Mouse (Mus musculus): ENCODE measurements at regions not wholly inside any gene's neighbourhood (a gene's known extent, or its start where the extent isn't known, plus 50 kb on each side); places are given as distances from the start of the nearest gene placed in this dataset.

- no peak overlapping the region for H3K27ac ChIP-seq (ENCODE audit: insufficient read depth, low read depth)
- in situ Hi-C loops (cut with MboI; ENCODE audit: low pct_ligation_motif_present, low pct_unique_long_range_greater_than_20kb, low sequenced_read_pairs) = no loop called here
- H3K9me3 ChIP-seq (replicated peaks; ENCODE audit: low read length) = no peaks in the 10 kb centered on the region
- H3K36me3 ChIP-seq (replicated peaks in 1 of 2; ENCODE audit: control insufficient read depth in 1 of 2, insufficient read depth in 1 of 2, low read length in 1 of 2) = no peaks in the 10 kb centered on the region
- no peak for DNase-seq (ENCODE audit: extremely low read depth)
- H3K4me2 ChIP-seq (ENCODE audit: insufficient read depth, low read depth, poor library complexity, severe bottlenecking) = no peak overlapping the region
- no peaks in the 10 kb centered on the region for H3K27me3 ChIP-seq (replicated peaks)
- no peaks in the 10 kb centered on the region for H3K79me2 ChIP-seq (replicated peaks; ENCODE audit: control insufficient read depth, extremely low read depth, insufficient read depth, poor library complexity, severe bottlenecking)
- no peak overlapping the region for H3K4me3 ChIP-seq (replicated peaks in 1 of 3; ENCODE audit: low read depth in 2 of 3, low read length in 2 of 3, poor library complexity in 1 of 3)
- TF ChIP-seq ZKSCAN1 (IDR thresholded peaks at IDR 0.05; ENCODE audit: borderline replicate concordance, low read depth, low read length) = no peak
- TF ChIP-seq JUN (IDR thresholded peaks at IDR 0.05; ENCODE audit: insufficient read depth, low read depth, low read length) = no peak
- no peak for TF ChIP-seq HCFC1 (IDR thresholded peaks at IDR 0.05; ENCODE audit: low read depth, low read length)
- TF ChIP-seq POLR2AphosphoS2 (IDR thresholded peaks at IDR 0.05; ENCODE audit: low read depth, low read length) = no peak
- no peak for TF ChIP-seq ETS1 (conservative IDR thresholded peaks at IDR 0.05; ENCODE audit: low read depth, low read length)
- TF ChIP-seq MAFK (IDR thresholded peaks at IDR 0.05; ENCODE audit: insufficient replicate concordance, low read length) = no peak
- TF ChIP-seq USF2 (conservative IDR thresholded peaks at IDR 0.05; ENCODE audit: low read depth, low read length) = no peak
- TF ChIP-seq GABPA (IDR thresholded peaks at IDR 0.05; ENCODE audit: insufficient replicate concordance, low read depth, low read length) = no peak
- TF ChIP-seq MYC (IDR thresholded peaks at IDR 0.05; ENCODE audit: low read depth, low read length) = no peak
- TF ChIP-seq SMC3 (IDR thresholded peaks at IDR 0.05; ENCODE audit: low read depth, low read length) = no peak
- no peak for TF ChIP-seq JUND (conservative IDR thresholded peaks at IDR 0.05; ENCODE audit: low read depth, low read length)
- no peak for TF ChIP-seq KAT2A (IDR thresholded peaks at IDR 0.05; ENCODE audit: insufficient replicate concordance, low read length)
- dilution Hi-C loops (cut with MboI; ENCODE audit: extremely low pct_ligation_motif_present, extremely low pct_unique_long_range_greater_than_20kb, low sequenced_read_pairs) = no loop called here
- no peaks in the 10 kb centered on the region for H3K4me1 ChIP-seq (ENCODE audit: control insufficient read depth in 1 of 2, insufficient read depth in 2 of 2)
- H3K9ac ChIP-seq (ENCODE audit: insufficient read depth, low read depth) = no peak overlapping the region
These were observed 692.5 kb downstream of the Trib2 start for GRCm38 (mm10) chr12:15124179-15124578.

DNA sequence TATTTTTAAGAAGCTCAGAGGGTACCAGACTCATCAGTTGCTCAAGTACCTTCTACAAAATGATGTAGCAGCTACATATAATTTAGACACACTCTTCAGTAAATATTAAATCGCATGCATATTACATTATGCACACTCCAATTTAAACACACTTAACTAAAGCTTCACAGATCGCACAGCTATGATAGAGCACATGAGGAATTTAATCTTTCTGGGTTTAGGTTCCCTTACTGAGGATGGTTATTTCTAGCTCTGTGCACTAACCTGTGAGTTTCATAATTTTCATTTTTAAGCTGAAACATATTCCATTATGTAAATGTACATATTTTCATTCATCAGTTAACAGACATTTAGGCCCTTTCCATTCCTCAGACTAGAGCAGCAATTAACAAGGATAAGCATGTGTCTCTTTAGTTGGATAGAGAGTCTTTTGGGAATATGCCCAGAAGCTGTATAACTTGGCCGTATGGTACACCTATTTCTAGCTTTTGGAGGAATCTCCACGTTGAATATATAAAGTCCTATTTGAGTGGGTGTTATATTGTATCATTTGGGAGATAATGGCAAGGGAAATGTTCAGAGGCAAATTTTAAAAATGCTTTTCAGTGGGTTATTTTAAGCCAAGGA is 694.0 kb downstream of the Trib2 start:
- Histone ChIP-seq H3K4me3 (replicated peaks in 1 of 3; ENCODE audit: low read depth in 2 of 3, low read length in 2 of 3, poor library complexity in 1 of 3) (no peak overlapping the region), H3K4me2 (ENCODE audit: insufficient read depth, low read depth, poor library complexity, severe bottlenecking) (no peak overlapping the region), H3K9ac (ENCODE audit: insufficient read depth, low read depth) (no peak overlapping the region), H3K27ac (ENCODE audit: insufficient read depth, low read depth) (no peak overlapping the region), H3K27me3 (replicated peaks) (no peaks in the 10 kb centered on the region), H3K9me3 (replicated peaks; ENCODE audit: low read length) (no peaks in the 10 kb centered on the region), H3K4me1 (ENCODE audit: control insufficient read depth in 1 of 2, insufficient read depth in 2 of 2) (no peaks in the 10 kb centered on the region), H3K36me3 (replicated peaks in 1 of 2; ENCODE audit: control insufficient read depth in 1 of 2, insufficient read depth in 1 of 2, low read length in 1 of 2) (no peaks in the 10 kb centered on the region), H3K79me2 (replicated peaks; ENCODE audit: control insufficient read depth, extremely low read depth, insufficient read depth, poor library complexity, severe bottlenecking) (no peaks in the 10 kb centered on the region)
- DNase-seq (ENCODE audit: extremely low read depth) = no peak
- TF ChIP-seq MXI1 (IDR thresholded peaks at IDR 0.05; ENCODE audit: low read depth, low read length) (no peak), UBTF (IDR thresholded peaks at IDR 0.05; ENCODE audit: low read depth, low read length) (no peak), RAD21 (IDR thresholded peaks at IDR 0.05; ENCODE audit: low read depth, low read length) (no peak)
- in situ Hi-C loops (cut with MboI; ENCODE audit: low pct_ligation_motif_present, low pct_unique_long_range_greater_than_20kb, low sequenced_read_pairs) = no loop called here
- dilution Hi-C loops (cut with MboI; ENCODE audit: extremely low pct_ligation_motif_present, extremely low pct_unique_long_range_greater_than_20kb, low sequenced_read_pairs) = no loop called here
